Mouse (Mus musculus): ENCODE data around the gene Cdh16.

GRCm38 (mm10) chr8:104584522-104584921 lies 39.7 kb downstream of the Cdh16 start:
- TF ChIP-seq MAFK (IDR thresholded peaks at IDR 0.05; ENCODE audit: insufficient read depth, low read depth, low read length) (no peak), ZNF384 (IDR thresholded peaks at IDR 0.05; ENCODE audit: low read depth, low read length) (no peak), CHD2 (IDR thresholded peaks at IDR 0.05; ENCODE audit: low read depth, low read length) (no peak)
